Mouse (Mus musculus): ENCODE measurements at regions not wholly inside any gene's neighbourhood (a gene's known extent, or its start where the extent isn't known, plus 50 kb on each side); places are given as distances from the start of the nearest gene placed in this dataset.

GRCm38 (mm10) chr12:15552210-15552609 lies 264.5 kb downstream of the Trib2 start:
- TF ChIP-seq USF1 (IDR thresholded peaks at IDR 0.05; ENCODE audit: low read depth), result no peak
- no peak for TF ChIP-seq POLR2A (IDR thresholded peaks at IDR 0.05; ENCODE audit: insufficient read length, low read depth)
- TF ChIP-seq MAX (IDR thresholded peaks at IDR 0.05; ENCODE audit: low read depth), result no peak
- no peak for TF ChIP-seq POLR2AphosphoS2 (IDR thresholded peaks at IDR 0.05; ENCODE audit: insufficient read length, low read depth)
- no peak for TF ChIP-seq TCF12 (IDR thresholded peaks at IDR 0.05; ENCODE audit: insufficient read depth, poor library complexity, severe bottlenecking)
- TF ChIP-seq MYOG (IDR thresholded peaks at IDR 0.05; ENCODE audit: control insufficient read depth in 1 of 3, insufficient read depth in 1 of 3, insufficient read length in 2 of 3, low read depth in 2 of 3), result no peak
- TF ChIP-seq E2F4 (IDR thresholded peaks at IDR 0.05; ENCODE audit: insufficient read depth), result no peak
- no peak for TF ChIP-seq REST (IDR thresholded peaks at IDR 0.05; ENCODE audit: insufficient read depth, insufficient read length)
- no peak for TF ChIP-seq CEBPB (IDR thresholded peaks at IDR 0.05; ENCODE audit: insufficient read depth, poor library complexity, severe bottlenecking)
- TF ChIP-seq MYOD1 (IDR thresholded peaks at IDR 0.05; ENCODE audit: control insufficient read depth in 1 of 3, insufficient read length in 2 of 3, low read depth in 2 of 3), result no peak
- TF ChIP-seq TCF3 (IDR thresholded peaks at IDR 0.05; ENCODE audit: insufficient read length, low read depth), result no peak
- no peak for TF ChIP-seq SRF (IDR thresholded peaks at IDR 0.05; ENCODE audit: control insufficient read depth, insufficient read length, low read depth)
